In genomic region chr10:12302396-12302795, GRCm38 (mm10) we compare ENCODE assay signal across 8 mouse cellular contexts.
"Had no signal": no experiment of that assay in that cellular context is flagged by ENCODE, and none has a peak within 500 bp of the region (broad histone marks: within the 10 kb centered on the region; RNA-seq: fewer than 3 reads in every experiment).

No protein-coding gene starts in this region.

- DNase-seq: kidney, adult 18-20 months; kidney, postnatal 10 days; kidney, postnatal 4 days; lung, adult 2 months; lung, postnatal 36 days; spleen, adult 18-20 months; thymus, adult 2 months; thymus, postnatal 4 days had no signal
